Mouse (Mus musculus) G1E (cell line): ENCODE results near the gene Fndc3b.

Experiments
- CTCF ChIP-seq: IDR thresholded peaks from 2 replicates; pipeline ENCODE4 v1.5.1; 2012; ENCODE audit warnings: low read depth, low read length, inconsistent platforms, mixed read lengths
- TAL1 ChIP-seq: conservative IDR thresholded peaks from 2 replicates; pipeline ENCODE4 v1.6.1; 2012; ENCODE audit warnings: low read depth, low read length, inconsistent platforms, mixed read lengths

GRCm38 (mm10) chr3:27406440-27406839, 304.7 kb downstream of the Fndc3b start:
- TF ChIP-seq CTCF: no peak
- TF ChIP-seq TAL1: no peak
